Mouse (Mus musculus) intestine, embryonic 15.5 days (tissue): Measurements from ENCODE around the gene Taok1. TPM values are rescaled to one million over a fixed set of nuclear protein-coding genes. Genes with fewer than 3 reads are reported as not detected.

Experiments used
- ATAC-seq: fragments of 200-750 bp; cut with Nextera tagmentation; 2 replicates; pipeline ENCODE4 v1.8.0; 2017; ENCODE audit warnings: moderate TSS enrichment, moderate library complexity
- H3K27ac ChIP-seq: fragments of 300-500 bp; sonication (generic); 2 replicates; pipeline ENCODE4 v1.5.1; 2015; ENCODE audit warnings: mild to moderate bottlenecking, inconsistent platforms
- H3K27me3 ChIP-seq: fragments of 300-500 bp; sonication (generic); replicated peaks from 2 replicates; pipeline ENCODE4 v1.6.1; 2015; ENCODE audit warnings: inconsistent platforms
- H3K36me3 ChIP-seq: fragments of 300-500 bp; sonication (generic); 2 replicates; pipeline ENCODE4 v1.6.1; 2015; ENCODE audit warnings: inconsistent platforms
- H3K4me1 ChIP-seq: fragments of 300-500 bp; sonication (generic); replicated peaks from 2 replicates; pipeline ENCODE4 v1.6.1; 2015; ENCODE audit warnings: inconsistent platforms
- H3K4me2 ChIP-seq: fragments of 300-500 bp; sonication (generic); replicated peaks from 2 replicates; pipeline ENCODE4 v1.6.1; 2015; ENCODE audit warnings: mild to moderate bottlenecking, inconsistent platforms
- H3K4me3 ChIP-seq: fragments of 300-500 bp; sonication (generic); replicated peaks from 2 replicates; pipeline ENCODE4 v1.5.1; 2015; ENCODE audit warnings: inconsistent platforms
- H3K9ac ChIP-seq: fragments of 300-500 bp; sonication (generic); 2 replicates; pipeline ENCODE4 v1.6.1; 2015; ENCODE audit warnings: inconsistent platforms
- H3K9me3 ChIP-seq: fragments of 300-500 bp; sonication (generic); 2 replicates; pipeline ENCODE4 v1.6.1; 2016; ENCODE audit warnings: inconsistent platforms
- WGBS: fragments of 180-500 bp; shearing (Covaris S2); methylation state at CpG from one replicate; pipeline ENCODE4 v1.1.7; 2015; 5-methylcytosine and 5-hydroxymethylcytosine counted together
- polyA plus RNA-seq: library from polyadenylated mRNA; unstranded; fragments of >200 nt; fragmentation: Nextera tagmentation; extraction: Ambion mirVana; gene quantifications from 2 replicates; pipeline ENCODE4 v1.2.1, GENCODE M21; 2015

The Taok1 gene
- polyA plus RNA-seq, 1 experiment from 2014 or later: 12.8 TPM

DNA sequence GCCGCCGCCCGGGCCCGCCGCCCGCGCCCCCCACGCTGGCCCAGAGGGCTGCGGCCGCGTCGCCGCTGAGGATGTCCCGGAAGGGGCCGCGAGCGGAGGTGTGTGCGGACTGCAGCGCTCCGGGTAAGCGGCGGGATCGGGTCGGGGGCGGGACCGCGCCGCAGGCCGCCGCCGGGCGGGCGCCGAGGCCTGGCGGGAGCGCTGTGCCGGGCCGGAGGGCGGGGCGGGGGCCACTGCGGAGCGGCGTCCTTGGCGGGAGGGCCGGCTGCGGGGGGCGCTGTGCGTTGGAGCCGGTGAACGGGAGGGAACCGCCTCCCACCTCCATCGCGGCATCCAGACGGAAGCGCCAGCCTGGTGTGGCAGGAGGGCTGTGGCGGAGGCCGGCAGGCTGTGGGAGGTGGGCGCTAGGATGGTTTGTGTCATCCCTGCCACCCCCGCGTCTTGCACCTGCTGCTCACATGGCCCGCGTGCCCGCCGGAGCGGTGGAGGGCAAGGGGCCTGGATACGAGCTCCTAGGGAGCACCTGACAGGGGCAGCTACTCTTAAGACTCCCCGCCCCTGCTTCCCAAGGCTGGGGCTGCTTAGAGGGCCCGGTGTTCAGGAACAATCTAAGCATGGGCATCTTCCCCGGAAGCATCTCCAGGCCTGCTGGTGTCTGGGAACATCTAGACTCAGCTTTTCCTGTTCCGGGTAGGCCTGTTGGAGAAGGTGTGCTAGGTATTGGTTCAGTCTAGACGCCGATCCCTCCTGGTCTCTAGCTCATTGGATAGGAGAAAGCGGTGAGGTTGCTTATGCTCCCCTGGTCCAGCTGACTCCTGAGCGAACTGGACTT is 113.9 kb downstream of the Taok1 start, which contains the start of gene Git1:
TSS of gene Git1 (plus strand) at position 51 of the 832 bp plus-strand sequence.
- H3K27ac ChIP-seq: peak within 1 kb of the TSS; percentile 90
- H3K36me3 ChIP-seq: no peaks in the 10 kb centered on the region
- no peaks in the 10 kb centered on the region for H3K9me3 ChIP-seq
- peak within 1 kb of the TSS; percentile 96 for H3K4me3 ChIP-seq
- under 1% methylated on average over 50 of the region's 74 CpGs for WGBS
- H3K4me1 ChIP-seq: peaks cover 69% of the 10 kb centered on the region
- peak; percentile 7 for ATAC-seq
- peak within 1 kb of the TSS; percentile 97 for H3K4me2 ChIP-seq
- peak within 1 kb of the TSS; percentile 90 for H3K9ac ChIP-seq
- no peaks in the 10 kb centered on the region for H3K27me3 ChIP-seq

DNA sequence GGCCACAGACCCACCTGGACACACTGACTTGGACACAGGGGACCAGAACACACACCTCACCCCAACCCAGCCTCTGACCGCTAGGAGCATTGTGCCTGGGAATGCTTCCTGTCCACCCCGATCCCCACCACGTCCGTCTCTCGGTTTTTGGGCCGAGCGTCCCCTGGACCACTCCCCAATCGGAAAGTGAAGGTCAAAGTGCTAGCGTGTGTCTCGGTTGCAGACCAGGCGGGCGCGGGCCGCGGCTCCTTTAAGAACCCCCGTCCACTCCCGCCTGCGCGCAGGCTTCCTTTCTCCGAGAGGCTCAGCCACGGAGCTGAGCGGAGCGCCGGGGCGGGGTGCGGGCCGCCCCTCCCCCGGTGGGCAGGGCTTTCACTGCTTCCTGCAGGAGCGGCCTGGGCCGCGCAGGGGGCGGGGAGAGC is 114.7 kb downstream of the Taok1 start:
- Histone ChIP-seq H3K36me3 (no peaks in the 10 kb centered on the region), H3K4me3 (peak overlapping the region; percentile 96), H3K27ac (peak overlapping the region; percentile 90), H3K9ac (peak overlapping the region; percentile 90), H3K4me2 (peak overlapping the region; percentile 97), H3K9me3 (no peaks in the 10 kb centered on the region), H3K27me3 (no peaks in the 10 kb centered on the region), H3K4me1 (peaks cover 69% of the 10 kb centered on the region)
- under 1% methylated on average over 27 of the region's 32 CpGs for WGBS
- ATAC-seq: peak; percentile 82

DNA sequence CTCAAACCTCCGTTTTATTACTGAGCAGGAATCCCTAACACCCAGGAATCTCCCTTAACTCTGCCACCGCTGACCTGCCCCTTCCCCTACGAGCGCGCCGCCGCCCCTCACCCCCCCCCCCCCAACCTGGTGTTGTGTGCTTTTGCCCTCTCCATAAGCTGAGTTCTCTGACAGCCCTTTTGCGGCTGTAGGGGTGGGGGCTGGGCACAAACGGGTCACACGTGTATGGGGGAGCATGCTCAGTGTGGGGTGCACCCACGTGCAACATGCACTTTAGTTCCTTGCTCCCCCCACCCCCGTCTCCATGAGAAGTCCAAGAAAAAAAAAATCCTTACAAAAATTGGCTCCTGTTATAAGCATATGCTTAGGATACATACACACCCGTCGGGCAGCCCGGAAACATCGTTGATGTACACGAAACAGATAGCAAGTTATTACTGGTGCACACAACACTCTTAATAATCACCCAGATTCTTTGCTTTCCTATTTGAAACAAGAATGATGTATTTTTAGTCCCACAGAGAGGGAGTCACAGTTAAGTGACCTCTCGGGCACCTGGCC is 115.2 kb downstream of the Taok1 start:
- no peaks in the 10 kb centered on the region for H3K9me3 ChIP-seq
- no peaks in the 10 kb centered on the region for H3K36me3 ChIP-seq
- peak overlapping the region; percentile 90 for H3K27ac ChIP-seq
- H3K4me1 ChIP-seq: peaks cover 65% of the 10 kb centered on the region
- ATAC-seq: no peak
- peak overlapping the region; percentile 96 for H3K4me3 ChIP-seq
- H3K9ac ChIP-seq: peak overlapping the region; percentile 61
- 2% methylated on average over 15 of the region's 18 CpGs for WGBS
- H3K4me2 ChIP-seq: peak overlapping the region; percentile 97
- no peaks in the 10 kb centered on the region for H3K27me3 ChIP-seq

DNA sequence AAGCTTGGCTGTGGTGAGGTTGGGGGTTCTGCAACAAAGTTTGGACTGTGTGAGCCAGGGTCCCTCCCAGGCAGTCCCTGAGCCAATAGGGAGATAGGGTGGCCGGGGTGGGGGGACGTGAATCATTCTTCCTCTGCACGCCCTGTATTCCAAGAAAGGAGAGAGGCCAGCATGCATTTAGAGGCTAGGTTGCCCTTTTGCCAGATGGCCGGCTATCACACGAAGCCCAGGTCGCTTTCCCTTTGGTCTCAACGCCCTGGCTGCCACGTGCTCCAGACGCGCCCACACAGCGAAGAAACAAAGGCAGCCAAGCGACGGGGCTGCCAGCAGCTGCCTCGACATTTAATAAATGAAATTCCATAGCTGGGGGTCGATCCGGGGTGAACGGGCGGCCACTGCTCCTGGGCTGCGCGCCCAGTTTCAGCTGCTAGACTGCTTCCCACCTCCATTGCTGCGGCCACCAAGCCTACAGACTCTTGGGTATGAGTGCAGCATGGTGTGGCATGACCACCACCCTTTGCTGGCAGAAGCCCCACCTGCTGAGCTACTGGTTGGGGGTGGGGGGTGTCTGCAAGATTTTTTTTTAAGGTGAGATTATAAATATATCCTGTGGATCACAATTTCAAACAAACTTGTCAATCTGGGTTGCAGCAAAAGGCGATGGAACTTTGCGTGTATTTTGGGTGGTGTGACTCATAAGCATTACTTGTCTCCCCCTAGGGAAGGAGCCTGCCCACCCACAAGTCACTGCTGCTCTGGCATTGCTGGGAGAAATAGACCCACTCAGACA is 115.9 kb downstream of the Taok1 start:
- no peaks in the 10 kb centered on the region for H3K9me3 ChIP-seq
- H3K36me3 ChIP-seq: no peaks in the 10 kb centered on the region
- WGBS: under 1% methylated on average over 23 of the region's 23 CpGs
- peak overlapping the region; percentile 88 for H3K27ac ChIP-seq
- H3K4me1 ChIP-seq: peaks cover 60% of the 10 kb centered on the region
- ATAC-seq: peak; percentile 64
- peak overlapping the region; percentile 61 for H3K9ac ChIP-seq
- H3K4me3 ChIP-seq: peak overlapping the region; percentile 96
- peak overlapping the region; percentile 97 for H3K4me2 ChIP-seq
- H3K27me3 ChIP-seq: no peaks in the 10 kb centered on the region

DNA sequence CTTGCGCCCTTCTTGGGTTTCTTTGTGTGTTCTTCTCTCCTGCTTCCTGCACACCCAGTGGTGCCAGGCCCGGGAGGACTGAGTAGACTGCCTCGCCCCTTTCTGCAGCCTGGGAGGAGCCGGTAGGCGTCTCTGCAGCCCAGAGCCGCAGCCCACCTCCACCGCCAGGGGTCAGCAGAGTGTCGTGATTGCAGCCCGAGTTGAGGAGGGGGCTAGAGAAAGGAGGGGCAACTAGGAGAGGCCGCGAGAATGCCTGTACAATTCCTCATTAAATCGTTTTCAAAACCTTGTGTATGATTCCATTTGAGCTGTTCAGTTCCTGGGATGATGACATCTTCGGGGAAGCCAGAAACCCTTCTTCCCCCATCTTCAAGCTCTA is 116.5 kb downstream of the Taok1 start:
- H3K4me3 ChIP-seq: peak overlapping the region; percentile 96
- H3K36me3 ChIP-seq: no peaks in the 10 kb centered on the region
- peak; percentile 62 for ATAC-seq
- WGBS: under 1% methylated on average over 13 of the region's 13 CpGs
- peak overlapping the region; percentile 61 for H3K9ac ChIP-seq
- no peaks in the 10 kb centered on the region for H3K27me3 ChIP-seq
- no peaks in the 10 kb centered on the region for H3K9me3 ChIP-seq
- H3K4me1 ChIP-seq: peaks cover 62% of the 10 kb centered on the region
- H3K4me2 ChIP-seq: peak overlapping the region; percentile 97
- peak overlapping the region; percentile 88 for H3K27ac ChIP-seq

DNA sequence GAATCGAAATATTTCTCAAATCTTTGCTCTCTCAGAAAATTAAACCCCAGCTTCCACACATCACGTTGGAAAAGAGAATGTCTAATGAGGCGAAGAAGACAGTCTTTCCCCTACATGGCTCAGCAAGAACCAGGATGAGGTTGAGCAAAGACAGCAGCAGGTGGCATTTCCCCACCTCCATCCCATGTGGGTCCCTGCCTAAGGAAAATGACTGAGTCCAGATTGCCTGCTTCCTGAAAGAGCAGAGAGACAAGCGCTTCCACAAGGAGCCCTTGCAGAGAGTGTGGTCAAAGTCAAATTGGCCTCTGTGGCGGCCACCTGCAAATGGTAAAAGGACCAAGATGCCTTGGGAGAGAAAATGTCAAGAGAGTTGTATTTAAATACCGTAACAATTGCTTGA is 117.2 kb downstream of the Taok1 start:
- no peaks in the 10 kb centered on the region for H3K9me3 ChIP-seq
- no peak for ATAC-seq
- no peak overlapping the region for H3K9ac ChIP-seq
- H3K4me2 ChIP-seq: peak overlapping the region; percentile 97
- peaks cover 64% of the 10 kb centered on the region for H3K4me1 ChIP-seq
- no peaks in the 10 kb centered on the region for H3K27me3 ChIP-seq
- 69% methylated on average over 6 of the region's 6 CpGs for WGBS
- H3K4me3 ChIP-seq: peak overlapping the region; percentile 96; the same call in 1 of the 2 replicates
- H3K36me3 ChIP-seq: no peaks in the 10 kb centered on the region
- peak overlapping the region; percentile 88 for H3K27ac ChIP-seq

DNA sequence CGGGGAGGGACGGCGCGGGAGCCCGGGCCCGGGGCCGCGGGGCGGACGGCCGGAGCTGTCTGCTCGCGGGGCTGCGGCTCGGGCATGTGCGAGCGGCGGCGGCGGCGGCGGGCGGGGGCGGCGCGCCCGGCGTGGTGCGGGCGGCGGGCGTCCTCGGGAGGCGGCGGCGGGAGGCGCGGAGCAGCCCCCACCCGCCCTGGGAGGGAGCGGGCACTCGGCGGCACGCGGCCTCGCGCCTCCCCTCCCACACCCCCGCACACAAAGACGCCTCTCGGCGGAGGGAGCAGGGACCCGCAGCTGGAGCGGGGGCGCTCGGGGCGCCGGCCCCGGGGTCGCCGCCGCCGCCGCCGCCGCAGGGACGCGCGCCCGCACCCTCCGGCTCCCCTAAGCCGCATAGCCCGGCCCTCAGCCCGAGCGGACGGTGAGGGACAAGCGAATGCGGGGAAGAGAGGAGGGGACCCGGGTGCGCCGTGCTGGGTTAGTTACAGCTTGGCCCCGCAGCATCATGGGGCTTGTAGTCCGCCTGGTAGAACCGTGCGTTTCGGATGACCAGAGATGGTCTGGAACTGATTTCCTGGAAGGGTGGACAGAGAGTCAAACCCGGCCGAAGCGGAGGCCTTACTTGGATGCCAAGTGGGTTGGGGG is 117.9 kb downstream of the Taok1 start, which contains the start of gene Ankrd13b:
TSS of gene Ankrd13b (minus strand) at position 88 of the 645 bp plus-strand sequence.
- H3K27ac ChIP-seq: 0 out of 2 replicates have a peak within 1 kb of the TSS, but pooled peaks have one; percentile 36
- H3K9ac ChIP-seq: peak within 1 kb of the TSS; percentile 75
- WGBS: 1% methylated on average over 73 of the region's 87 CpGs
- ATAC-seq: peak; percentile 28; the same call in 1 of the 2 replicates
- H3K36me3 ChIP-seq: no peaks in the 10 kb centered on the region
- H3K4me1 ChIP-seq: peaks cover 62% of the 10 kb centered on the region
- H3K4me3 ChIP-seq: peak within 1 kb of the TSS; percentile 90
- peak within 1 kb of the TSS; percentile 97 for H3K4me2 ChIP-seq
- H3K27me3 ChIP-seq: no peaks in the 10 kb centered on the region
- no peaks in the 10 kb centered on the region for H3K9me3 ChIP-seq

DNA sequence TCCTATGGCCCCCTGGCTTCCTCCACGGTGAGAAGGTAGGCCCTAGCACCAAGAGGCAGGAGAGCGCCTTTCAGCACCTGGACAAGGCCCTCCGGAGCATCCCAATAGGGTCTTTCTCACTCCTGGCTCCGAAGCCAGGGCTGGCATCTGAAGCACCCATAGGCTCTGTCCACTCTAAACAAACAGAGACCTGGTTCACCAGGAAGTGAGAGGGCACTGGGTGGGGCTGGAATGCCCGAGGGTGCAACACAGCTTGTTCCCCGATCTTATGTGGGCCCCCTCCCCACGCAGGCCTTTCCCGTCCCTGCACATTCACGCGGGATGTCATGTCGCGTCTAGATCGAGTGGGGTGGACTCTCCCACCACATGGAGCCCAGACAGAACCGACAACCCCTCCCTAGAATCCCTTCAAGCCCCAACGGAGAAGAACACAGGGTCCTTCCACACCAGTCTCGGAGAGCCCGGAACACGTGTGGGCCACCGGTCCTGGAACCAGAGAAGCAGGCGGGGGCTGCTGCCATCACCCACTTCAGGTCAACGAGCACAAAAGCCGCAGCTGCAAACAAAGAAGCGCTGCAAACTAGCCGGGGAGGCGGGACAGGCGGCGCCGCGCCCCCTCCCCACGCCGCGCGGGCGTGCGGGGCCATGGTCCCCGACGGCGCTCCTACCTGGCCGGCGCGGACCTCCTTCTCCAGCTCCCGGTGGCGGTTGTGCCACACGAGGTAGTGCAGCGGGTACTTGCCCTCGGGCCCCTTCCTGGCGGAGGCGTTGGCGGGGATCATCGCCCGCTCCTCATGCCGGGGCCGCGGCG is 118.6 kb downstream of the Taok1 start:
- peak overlapping the region; percentile 90 for H3K4me3 ChIP-seq
- H3K27ac ChIP-seq: no peak overlapping the region
- H3K27me3 ChIP-seq: no peaks in the 10 kb centered on the region
- peak overlapping the region; percentile 75 for H3K9ac ChIP-seq
- 2% methylated on average over 46 of the region's 55 CpGs for WGBS
- no peaks in the 10 kb centered on the region for H3K9me3 ChIP-seq
- peak overlapping the region; percentile 97 for H3K4me2 ChIP-seq
- no peak for ATAC-seq
- H3K4me1 ChIP-seq: peaks cover 54% of the 10 kb centered on the region
- H3K36me3 ChIP-seq: no peaks in the 10 kb centered on the region

DNA sequence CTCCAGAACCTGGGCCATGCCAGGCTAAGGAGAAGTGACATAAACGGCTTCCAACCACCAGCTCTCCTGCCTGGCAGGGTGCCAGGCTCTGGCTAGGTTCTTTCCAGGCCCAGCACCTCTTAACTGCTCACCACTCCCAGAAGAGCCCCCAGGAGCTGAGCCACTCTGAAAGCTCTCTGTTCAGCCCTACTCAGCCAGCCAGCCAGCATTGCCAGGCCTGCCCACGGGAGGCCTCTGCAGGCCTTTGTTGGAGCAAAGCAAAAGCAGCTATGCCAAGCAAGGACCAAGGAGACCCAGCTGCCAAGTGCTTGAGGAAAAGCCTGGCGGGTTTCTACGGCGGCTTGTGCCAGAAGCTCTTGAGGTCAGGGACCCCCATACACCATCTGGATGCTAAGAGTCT is 120.8 kb downstream of the Taok1 start:
- Histone ChIP-seq H3K27ac (no peak overlapping the region), H3K4me3 (no peak overlapping the region), H3K27me3 (no peaks in the 10 kb centered on the region), H3K4me1 (peaks cover 52% of the 10 kb centered on the region), H3K9ac (no peak overlapping the region), H3K4me2 (no peak overlapping the region), H3K36me3 (no peaks in the 10 kb centered on the region), H3K9me3 (no peaks in the 10 kb centered on the region)
- 71% methylated on average over 5 of the region's 5 CpGs for WGBS
- ATAC-seq: no peak

DNA sequence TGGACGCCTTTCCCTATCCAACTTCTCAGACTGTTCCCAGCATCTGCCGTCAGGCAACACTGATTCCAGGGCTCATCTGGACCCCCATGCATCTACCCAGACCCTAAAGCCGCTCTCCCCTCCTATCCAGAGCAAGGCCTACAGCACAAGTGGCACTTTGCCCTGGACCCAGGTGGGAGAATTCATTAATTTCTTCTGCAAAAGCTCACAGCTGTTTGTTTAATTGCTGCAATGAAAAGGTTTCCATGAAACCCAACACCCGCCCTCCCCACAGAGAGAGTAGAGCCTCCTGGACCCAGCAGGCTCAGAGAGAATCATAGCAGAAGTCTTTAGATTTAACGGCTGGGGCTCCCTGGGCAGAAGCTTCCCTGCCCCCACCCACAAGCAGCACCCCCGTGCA is 122.4 kb downstream of the Taok1 start:
- H3K4me3 ChIP-seq: no peak overlapping the region
- no peak overlapping the region for H3K9ac ChIP-seq
- whole genome bisulfite sequencing: 57% methylated on average over 6 of the region's 6 CpGs
- H3K4me2 ChIP-seq: no peak overlapping the region
- H3K4me1 ChIP-seq: peaks cover 39% of the 10 kb centered on the region
- H3K27me3 ChIP-seq: no peaks in the 10 kb centered on the region
- H3K9me3 ChIP-seq: no peaks in the 10 kb centered on the region
- no peak overlapping the region for H3K27ac ChIP-seq
- no peak for ATAC-seq
- H3K36me3 ChIP-seq: no peaks in the 10 kb centered on the region
